Mouse (Mus musculus) layer of hippocampus, adult 9-11 months (tissue): Measurements from ENCODE around the gene Tnfrsf1a.
A peak's percentile ranks its signal among the peaks of the same experiment; 100 is the strongest.
"Not testable (repeated sequence)": the region's sequence is repeated elsewhere in the genome, so short reads cannot be mapped to it uniquely, and the experiment has no call there.

Experiments used
- DNase-seq: peaks from one replicate; pipeline ENCODE4 v3.0.0; 2022

The Tnfrsf1a gene

DNA sequence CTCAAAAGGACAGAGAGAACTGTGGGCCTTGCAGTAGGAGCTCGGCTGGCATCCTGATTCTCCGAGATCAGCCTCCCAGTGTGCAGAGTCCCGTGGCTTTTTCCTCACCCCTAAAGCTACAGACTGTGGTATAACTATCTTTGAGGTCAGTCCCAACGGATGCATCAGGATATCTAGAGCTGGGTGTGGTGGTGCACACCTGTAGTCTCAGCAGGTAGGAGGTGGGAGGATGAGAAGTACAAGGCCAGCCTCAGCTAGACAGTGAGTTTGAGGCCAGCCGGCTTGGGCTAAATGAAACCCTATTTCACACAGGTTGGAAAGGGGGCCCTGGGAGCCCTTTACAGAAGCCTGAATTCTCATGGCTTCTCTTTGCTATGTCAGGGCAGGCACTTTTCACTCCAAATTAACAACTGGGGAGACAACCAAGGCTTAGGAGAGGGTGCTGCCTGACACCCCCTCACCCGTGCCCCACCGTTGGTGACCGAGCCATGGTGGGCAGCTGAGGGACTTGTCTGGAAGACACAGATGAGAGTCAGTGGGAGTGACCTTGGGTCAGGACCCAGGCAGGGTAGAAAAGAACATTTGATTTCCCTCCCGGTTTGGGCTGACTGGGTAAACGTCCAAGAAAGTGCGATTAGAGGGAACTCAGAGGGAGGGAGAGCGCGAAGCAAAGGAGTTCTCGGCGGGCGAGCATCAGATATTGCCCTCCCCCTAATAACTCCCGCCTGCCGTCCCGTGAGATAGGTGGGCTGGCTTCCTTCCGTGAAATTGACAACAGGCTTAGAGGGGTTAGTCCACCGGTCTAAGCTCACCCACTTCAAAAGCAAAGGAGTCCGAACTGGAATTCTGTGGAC lies at the start of gene Tnfrsf1a:
Tnfrsf1a (plus strand) TSS at position 642 of the 854 bp plus-strand sequence.
- no peak for DNase-seq

DNA sequence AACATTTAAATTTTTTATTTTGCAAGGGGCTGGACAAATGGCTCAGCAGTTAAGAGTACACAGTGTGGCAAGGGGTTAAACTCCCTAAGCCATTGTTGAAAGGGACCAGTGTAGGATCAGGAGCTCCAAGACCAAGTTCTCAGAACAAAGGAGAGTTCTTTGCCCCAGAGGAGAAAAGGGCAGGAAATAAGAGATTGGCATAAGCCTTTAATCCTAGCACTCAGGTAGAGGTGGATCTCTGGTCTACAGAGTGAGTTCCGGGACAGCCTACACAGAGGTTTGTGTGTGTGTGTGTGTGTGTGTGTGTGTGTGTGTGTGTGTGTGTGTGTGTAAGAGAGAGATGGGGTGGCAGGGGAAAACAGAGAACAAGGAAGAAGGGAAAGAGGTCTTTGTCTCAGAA lies 48.2 kb upstream of the Tnfrsf1a start:
- DNase-seq = no peak

DNA sequence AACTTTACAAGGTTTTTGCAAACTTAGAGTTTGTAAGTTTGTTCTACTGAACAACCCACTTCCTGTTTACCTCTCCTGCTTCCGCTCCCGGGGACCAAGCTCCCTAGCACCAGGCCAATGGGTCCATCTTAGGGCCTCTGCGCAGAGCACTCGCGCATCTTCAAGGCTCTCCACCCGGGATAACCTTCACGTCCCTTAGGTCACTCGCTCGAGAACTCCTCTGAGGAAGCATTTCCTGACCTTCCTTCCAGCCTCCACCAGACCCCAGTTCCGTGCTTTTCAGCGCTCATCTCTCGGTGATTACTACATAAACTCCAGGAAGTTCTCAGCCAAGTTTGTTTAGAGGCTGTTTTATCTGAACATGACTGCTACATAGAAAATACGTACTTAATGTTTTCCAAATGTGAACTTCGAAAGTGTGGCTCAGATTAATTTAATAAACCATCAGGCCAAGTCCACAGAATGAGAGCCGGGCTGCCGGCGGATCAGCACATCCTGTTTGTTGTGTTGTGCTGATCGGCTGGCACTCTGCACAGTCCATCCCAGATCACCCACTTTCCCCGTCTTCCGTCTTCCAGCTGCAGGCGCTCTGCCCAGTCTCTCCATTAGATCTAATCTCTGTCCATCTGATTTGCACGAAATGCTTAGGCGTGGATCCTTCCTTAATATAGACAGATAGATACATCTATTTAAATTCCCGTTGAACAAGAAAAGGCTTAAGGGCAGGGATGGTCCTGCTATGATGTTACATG lies 46.8 kb upstream of the Tnfrsf1a start:
- DNase-seq = no peak

DNA sequence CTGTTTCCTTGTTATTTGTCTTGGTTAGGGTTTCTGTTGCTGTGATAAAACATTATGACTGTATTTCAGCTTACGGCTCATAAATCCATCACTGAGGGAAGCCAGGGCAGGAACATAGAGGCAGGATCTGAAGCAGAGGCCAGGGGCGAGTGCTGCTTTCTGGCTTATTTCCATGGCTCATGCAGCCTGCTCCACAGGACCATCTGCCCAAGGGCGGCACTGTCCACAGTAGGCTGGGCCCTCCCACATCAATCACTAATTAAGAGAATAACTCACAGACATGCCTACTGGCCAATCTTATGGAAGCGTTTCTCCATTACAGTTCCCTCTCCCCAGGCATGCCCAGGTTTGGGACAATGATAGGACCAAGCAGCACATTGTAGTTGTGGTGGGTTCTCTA lies 45.9 kb upstream of the Tnfrsf1a start:
- no peak for DNase-seq

DNA sequence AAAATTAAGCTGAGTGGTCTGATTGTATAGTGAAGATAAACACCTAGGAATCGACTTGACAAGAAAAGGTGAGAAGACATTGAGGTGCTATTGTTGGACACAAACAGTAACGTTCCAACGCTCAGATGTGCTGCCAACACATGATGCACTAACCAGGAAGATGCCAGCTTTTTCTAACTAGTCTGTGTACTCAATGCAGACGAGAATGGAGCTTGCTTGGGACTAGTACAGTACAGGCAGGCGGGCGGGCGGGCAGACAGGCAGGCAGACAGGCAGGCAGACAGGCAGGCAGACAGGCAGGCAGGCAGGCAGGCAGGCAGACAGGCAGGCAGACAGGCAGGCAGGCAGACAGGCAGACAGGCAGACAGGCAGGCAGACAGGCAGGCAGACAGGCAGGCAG lies 44.8 kb upstream of the Tnfrsf1a start:
- not testable (repeated sequence) for DNase-seq

DNA sequence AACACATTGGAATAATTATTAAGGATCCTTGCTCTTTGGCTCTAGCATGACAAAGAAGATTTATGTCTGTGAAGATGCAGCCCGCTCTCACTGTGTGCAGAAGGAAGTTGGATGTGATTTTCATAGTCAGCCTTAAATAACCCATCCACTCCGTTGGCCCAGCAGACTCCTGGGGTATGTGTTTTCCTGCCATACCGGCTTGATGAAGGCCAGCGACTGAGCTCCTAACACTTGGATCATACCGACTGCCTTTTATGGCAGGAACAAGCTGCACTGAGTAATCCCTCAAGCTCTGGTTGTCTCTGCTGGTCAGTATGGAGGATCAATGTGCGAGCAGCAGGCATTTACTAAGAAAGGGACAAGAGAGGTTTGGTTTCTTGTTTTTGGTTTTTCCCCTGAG lies 43.7 kb upstream of the Tnfrsf1a start:
- no peak for DNase-seq

DNA sequence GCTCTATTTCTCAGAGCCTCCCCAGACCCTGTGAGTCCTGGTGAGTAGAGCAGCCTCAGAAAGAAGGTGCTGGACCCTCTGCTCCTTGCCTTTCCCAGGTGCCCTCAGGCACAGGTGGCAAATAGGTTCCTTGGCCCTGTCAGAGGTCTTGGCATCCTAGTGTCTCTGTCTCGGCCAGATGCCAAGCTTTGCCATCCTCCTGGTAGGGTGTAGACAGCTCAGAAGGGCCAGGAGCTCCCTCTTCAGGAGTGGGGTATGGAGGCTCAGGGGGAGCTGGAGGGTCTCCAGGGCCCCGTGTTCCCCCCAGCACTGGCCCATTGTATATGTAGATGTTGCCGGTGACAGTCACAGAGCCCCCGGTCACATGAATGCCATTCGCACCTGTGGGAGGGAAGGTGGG lies 42.1 kb upstream of the Tnfrsf1a start:
- no peak for DNase-seq

DNA sequence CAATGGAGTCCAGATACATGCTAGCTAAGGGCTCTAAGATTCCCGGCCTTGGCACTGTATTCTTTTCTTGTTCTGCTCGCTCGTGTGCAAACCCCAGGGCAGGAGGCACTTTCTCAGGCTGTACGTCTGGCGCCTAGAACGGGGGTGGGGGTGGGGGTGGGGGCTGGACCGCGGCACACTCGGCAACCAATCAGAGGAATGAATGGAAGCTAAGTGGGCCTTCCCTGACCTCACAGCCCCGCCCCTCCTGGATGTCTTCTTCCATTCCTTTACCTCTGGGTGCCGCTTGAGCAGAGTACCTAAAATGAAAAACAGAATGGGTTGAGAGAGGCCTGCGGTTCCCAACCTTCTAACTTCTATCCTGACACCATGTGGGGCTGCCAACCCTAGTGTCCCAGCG lies 40.2 kb upstream of the Tnfrsf1a start:
- no peak for DNase-seq

DNA sequence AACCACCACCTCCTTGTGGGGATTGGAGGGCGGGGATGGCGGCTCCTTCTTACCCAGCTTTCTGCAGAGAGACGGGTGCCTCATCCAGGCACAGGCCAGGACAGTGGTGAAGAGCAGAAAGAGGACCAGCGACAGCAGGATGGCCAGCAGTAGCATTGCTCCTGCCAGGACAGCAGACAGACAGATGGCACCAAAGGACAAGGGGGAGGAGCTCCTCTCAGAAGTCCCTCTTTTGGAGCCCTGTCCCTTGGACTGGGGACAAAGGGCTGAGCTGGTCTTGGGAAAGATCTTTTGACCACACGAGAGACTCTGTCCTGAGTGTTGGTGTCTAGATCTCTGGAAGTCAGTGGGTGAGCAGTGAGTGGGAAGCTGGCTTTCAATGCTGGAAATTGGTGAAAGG lies 39.8 kb upstream of the Tnfrsf1a start:
- DNase-seq = no peak

DNA sequence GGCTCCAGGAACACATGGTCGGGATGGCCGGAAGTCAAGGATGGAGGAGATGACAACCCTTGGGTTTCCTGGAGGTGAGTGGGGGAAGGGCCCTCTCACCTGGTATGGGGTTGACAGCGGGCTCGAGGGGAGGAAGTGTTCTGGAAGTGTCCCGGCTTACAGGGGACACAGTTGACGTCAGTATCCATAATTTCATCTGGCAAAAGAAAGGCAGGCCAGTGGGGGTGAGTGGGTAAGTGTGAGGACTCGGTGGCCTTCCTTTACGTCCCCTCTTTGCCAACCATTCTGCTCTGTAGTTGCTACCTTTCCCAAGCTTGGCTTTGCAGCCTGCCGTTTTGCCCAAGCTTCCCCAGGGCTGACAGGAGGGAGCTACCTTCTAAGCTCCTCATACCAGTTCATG lies 37.0 kb upstream of the Tnfrsf1a start:
- DNase-seq = no peak

DNA sequence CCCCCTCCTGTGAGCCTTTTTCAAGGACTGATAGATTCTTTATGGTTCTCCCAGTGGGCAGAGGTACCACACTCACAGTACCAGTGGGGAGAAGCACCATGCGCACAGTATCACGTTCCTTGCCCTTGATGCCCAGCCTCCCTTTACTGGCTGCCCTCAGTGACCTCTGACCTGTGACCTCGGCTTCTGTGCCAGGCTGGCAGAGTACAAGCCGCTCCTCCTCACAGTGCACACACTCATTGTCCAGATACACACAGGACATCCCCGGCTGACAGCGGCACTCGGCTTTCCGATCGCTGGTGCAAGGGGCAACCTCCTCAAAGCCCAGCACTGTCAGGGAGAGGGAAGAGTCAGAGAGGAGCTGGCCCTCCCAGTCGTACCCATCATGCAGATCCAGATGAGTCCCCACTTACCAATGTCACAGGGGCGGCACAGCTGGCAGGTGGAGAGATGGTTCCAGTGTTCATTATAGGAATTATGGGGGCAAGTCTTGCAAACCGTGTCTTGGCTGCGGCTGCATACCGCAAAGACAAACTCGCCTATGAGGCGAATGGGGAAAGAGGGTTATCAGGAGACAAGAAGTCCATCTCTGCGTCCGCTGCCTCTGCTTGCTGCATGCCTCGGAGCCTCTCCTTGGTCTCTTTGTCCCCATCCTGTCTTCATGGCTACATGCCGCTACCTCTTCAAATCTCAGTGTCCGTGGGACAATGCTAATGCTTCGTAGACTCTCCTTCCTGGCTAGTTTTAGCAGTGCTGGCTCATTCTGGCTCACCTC lies 36.4 kb upstream of the Tnfrsf1a start:
- DNase-seq = no peak

DNA sequence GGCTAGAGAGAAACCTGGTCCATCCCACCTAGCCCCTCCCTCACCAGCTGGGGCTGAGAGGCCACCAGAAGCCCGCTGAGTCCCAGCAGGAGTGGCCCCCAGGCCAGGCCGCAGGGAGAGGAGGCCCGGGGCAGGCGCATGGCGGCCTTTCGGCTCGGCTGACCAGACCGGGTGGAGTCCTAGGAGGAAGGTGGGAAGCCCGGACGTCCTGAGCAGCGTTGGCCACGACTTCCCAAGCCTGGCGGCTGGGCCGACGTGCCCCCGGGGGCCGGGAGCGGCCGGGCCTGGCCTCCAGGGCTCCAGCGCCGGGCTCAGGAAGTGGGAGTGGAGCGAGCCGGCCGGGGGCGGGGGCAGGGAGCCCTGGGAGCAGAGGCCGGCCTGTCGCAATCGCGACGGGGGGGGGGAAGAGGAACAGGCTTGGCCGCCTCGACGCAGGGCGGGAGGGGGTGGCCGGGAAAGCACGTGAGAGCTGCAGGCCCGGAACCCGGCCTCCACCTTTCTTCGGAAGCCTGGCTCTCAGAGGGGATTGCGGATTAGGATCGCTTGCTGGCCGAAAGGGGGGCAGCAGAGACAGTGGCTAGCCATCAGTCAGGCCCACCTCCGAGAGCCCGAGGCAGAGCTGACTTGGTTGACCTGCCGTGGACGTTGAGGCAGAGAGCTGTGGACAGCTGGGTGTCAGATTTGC lies 35.5 kb upstream of the Tnfrsf1a start, which contains the start of gene Ltbr:
Ltbr (minus strand) TSS at position 340 of the 685 bp plus-strand sequence.
- peak; percentile 67 for DNase-seq

DNA sequence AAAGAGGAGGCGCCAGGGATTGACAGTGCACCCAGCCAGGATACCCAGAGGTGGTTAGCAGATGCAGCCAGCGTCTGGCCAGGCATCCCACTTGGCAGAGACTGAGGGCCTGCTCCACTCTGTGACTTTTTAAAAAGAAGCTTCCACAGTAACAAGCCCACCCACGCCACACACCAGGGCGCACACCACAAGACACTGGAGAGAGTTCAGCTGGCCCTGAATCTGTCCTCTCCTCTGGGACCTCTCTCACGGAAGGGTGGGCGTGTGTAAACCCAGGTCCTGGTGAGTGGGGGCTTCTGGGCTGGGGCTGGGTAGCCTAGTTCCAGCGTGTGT lies 35.0 kb upstream of the Tnfrsf1a start:
- DNase-seq = no peak

DNA sequence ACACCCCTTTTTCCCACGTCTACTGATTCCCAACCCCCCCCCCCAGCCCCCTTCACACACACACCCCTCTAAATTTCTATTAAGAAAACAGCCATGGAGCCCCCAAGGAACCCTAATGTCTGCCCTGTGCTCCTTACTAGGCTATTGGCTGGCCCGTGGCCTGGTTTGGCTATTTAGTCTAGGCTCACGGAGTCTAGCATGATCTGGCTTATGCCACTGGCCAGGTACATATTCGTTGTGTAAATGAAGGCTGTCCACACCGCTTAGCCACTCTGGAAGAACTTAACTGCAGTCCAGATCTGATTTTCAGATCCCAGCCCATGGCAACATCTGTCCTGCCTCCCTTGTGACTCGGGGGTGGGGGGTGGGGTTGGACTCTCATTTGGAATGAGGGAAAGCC lies 34.4 kb upstream of the Tnfrsf1a start:
- no peak for DNase-seq

DNA sequence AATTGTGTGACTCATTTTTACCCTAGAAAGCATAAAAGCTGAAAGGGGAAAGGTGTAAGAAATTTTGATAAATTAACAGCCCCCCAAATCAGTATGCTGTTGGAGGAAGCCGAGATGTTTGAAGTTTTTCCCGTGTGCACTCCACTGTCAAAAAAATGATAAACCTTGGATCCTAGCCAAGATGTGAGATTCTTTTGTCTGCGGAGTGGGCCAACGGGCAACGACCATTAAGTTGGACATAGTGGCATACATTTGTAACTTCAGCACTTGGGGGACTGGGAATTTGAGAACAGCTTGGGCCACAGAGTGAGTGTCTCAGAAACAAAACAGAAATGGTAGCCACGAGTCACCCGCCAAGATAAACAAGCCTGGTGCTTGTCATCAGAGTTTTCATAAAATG lies 32.1 kb upstream of the Tnfrsf1a start:
- no peak for DNase-seq

DNA sequence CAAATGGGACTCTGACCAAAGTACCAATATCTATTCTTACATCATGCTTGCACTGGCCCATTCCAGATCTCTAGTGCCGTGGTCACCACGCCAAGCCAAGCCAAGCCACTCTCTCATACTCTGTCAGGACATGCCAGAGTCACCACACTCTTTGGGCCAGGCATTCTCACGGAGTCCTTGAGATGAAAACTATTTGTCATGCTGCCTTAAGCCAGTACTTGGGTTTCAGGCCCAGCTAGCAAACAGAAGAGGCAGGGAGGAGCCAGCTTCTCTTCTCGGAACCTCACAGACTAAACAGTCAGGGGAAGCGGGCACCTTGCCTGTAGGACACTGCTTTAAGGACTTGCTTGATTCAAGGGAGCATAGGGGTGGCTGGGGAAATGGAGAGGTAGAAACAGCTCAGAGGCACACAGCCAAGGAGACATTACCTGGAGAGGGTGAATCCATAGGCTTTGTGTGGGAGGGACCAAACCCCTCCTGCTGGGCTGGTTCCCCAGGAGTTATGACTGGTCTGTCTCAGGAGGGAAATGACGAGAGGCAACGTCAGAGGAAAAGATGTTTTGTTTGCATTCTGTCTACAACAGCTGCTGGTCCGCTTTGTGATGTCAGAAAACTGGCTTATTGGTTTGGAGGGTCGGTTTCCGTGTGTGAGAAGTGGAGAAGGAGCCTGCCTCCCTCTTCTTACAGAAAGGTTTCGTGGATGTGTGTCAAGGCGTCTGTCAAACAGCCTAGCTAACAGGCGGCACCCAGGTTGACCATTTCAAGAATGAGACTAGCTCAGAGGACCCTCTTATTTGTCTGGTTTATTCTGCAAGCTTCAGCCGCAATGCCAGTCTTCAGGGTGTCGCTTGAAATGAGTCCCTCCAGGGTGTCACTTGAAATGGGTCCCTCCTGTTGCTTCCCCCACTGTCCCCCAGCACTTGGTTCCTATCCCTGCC lies 29.9 kb upstream of the Tnfrsf1a start:
- DNase-seq = no peak

DNA sequence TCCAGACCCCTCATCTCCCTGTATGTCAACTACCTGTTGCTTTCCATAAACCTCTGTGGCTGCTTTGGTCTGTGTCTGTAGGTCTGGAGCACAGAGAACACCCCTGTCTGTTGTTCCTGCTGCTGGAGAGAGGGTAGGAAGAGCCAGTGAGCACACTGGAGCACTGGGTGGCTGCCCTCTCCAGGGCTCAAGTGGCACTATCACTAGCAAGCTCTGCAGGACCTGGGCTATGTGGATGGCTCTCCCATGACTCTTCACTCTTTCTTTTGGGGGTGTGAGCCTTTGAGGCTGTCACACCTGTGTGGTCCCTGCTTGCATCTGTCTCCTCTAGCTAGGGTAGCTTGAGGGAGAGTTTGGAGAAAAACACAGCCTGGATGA lies 29.3 kb upstream of the Tnfrsf1a start:
- no peak for DNase-seq

DNA sequence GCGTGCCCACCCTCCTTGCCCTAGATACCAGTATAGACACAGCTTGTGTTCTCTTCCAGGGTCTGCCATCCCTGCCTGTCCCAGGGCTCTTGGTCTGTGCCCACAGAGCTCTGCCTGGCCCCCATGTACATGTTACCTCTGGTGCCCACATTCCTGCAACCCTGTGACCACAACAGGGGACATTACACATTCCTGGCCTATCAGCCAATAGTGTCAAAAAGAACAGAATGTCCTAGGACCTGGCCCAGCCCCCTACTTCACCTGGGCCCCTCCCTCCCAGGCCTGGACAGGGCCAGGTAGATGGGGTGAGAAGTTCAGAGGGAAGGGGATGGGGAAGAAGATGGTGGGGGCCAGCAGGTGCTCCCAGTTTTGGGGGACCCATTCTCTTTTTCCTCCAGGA lies 28.8 kb upstream of the Tnfrsf1a start, which contains the start of gene Scnn1a:
Scnn1a (plus strand) TSS at position 337 of the 400 bp plus-strand sequence.
- DNase-seq = no peak

DNA sequence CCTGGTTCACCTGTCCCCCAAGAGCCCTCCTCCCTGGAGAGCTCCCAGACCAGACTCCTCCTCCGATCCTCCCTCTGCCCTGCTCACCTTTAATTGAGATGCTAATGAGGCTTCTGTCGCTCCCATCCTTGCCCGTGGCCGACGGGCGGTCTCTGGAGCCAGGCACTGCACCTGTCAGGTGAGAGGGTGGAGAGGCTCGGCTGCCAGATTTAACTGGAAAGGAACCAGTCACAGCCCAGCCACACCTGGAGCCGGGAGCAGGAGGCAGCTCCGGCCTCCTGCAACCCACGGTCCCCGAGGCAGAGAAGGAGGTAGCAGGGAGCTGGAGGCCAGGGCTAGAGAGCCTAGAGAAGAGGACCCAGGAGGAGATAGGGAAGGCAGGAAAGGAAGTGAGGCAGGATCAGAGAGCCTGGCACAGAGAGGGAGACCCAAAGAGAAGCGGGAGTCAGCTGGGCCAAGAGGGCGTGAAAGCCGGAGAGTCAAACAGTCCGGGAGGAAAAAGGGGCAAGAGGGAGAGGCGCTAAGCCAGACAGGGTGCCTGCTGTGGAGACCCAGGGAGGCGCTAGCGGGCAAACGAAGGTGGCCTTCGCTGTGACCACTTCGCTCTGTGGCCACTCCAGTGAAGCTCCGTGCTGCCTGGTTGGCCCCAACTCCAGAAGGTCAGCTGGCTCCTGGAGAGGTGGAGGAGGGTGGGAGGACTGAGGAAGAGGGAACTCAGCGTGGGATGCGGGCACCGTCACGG lies 27.9 kb upstream of the Tnfrsf1a start:
- no peak for DNase-seq

DNA sequence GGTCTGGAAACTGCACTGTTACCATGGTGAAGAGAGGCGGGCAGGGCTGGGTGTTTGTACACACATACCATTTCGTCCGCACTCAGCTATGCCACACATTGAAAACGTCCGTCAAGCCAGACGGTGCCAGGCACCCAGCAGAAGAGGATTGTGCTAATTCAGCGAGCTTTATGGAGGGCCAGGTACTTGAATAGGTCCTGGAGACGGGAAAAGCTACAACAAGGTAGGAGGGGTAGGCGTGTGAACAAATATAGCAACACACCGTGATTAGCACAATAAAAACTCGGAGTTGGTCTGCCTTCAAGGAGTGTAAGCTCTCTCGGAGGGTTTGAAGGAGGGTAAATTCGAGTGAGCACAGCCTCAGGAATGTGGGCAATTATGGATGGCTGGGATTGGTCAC lies 26.4 kb upstream of the Tnfrsf1a start:
- no peak for DNase-seq

DNA sequence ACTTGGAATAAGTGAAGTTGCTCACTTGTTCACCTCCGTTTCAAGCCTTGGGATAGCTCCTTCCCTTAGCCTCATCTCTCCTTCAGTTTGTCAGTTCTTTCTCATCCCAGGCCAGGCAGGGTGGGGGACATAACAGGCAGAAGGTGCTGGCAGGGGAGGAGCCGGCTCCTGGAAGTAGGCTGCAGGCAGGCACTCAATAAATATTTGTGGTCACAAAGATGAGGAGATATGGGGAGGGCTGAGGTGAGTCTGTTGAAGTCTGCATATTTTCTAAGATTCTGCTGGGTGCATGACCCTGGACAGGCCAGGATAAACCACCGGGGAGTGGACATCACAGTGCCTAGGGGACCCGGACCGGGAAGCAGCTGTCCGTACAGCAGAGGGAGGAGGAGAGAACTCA lies 25.6 kb upstream of the Tnfrsf1a start:
- DNase-seq = no peak
